Mouse (Mus musculus) heart, embryonic 12.5 days (tissue): Measurements from ENCODE around the gene Gm49450. TPM values are rescaled to one million over a fixed set of nuclear protein-coding genes. Genes with fewer than 3 reads are reported as not detected.
"Not testable (repeated sequence)": the region's sequence is repeated elsewhere in the genome, so short reads cannot be mapped to it uniquely, and the experiment has no call there.

ENCODE experiments used
- ATAC-seq: fragments of 200-750 bp; cut with Nextera tagmentation; 2 replicates; pipeline ENCODE4 v1.8.0; 2017; ENCODE audit warnings: moderate TSS enrichment, moderate library complexity; ENCODE audit not compliant: insufficient number of reproducible peaks, low FRiP score
- H3K27ac ChIP-seq: fragments of 300-500 bp; sonication (generic); 2 replicates; pipeline ENCODE4 v1.5.1; 2016; ENCODE audit warnings: mild to moderate bottlenecking, moderate library complexity; ENCODE audit not compliant: poor library complexity, severe bottlenecking
- H3K27me3 ChIP-seq: fragments of 300-500 bp; sonication (generic); replicated peaks from 2 replicates; pipeline ENCODE4 v1.6.1; 2016; ENCODE audit warnings: mild to moderate bottlenecking, moderate library complexity
- H3K36me3 ChIP-seq: fragments of 300-500 bp; sonication (generic); 2 replicates; pipeline ENCODE4 v1.6.1; 2016; ENCODE audit warnings: mild to moderate bottlenecking, moderate library complexity
- H3K4me1 ChIP-seq: fragments of 300-500 bp; sonication (generic); replicated peaks from 2 replicates; pipeline ENCODE4 v1.6.1; 2016; ENCODE audit warnings: mild to moderate bottlenecking
- H3K4me2 ChIP-seq: fragments of 300-500 bp; sonication (generic); 2 replicates; pipeline ENCODE4 v1.6.1; 2016; ENCODE audit warnings: mild to moderate bottlenecking, moderate library complexity
- H3K4me3 ChIP-seq: fragments of 300-500 bp; sonication (generic); 2 replicates; pipeline ENCODE4 v1.5.1; 2016; ENCODE audit warnings: mild to moderate bottlenecking
- H3K9ac ChIP-seq: fragments of 300-500 bp; sonication (generic); 2 replicates; pipeline ENCODE4 v1.6.1; 2016; ENCODE audit warnings: mild to moderate bottlenecking, moderate library complexity
- H3K9me3 ChIP-seq: fragments of 300-500 bp; sonication (generic); replicated peaks from 2 replicates; pipeline ENCODE4 v1.6.1; 2016; ENCODE audit warnings: mild to moderate bottlenecking, moderate library complexity
- WGBS: fragments of 180-500 bp; shearing (Covaris S2); methylation state at CpG from one replicate; pipeline ENCODE4 v1.1.7; 2016; 5-methylcytosine and 5-hydroxymethylcytosine counted together
- polyA plus RNA-seq: library from polyadenylated mRNA; unstranded; fragments of >200 nt; fragmentation: Nextera tagmentation; extraction: Ambion mirVana; gene quantifications from 2 replicates; pipeline ENCODE4 v1.2.1, GENCODE M21; 2016

Gm49450 gene
- polyA plus RNA-seq, 1 experiment from 2014 or later = not detected

DNA sequence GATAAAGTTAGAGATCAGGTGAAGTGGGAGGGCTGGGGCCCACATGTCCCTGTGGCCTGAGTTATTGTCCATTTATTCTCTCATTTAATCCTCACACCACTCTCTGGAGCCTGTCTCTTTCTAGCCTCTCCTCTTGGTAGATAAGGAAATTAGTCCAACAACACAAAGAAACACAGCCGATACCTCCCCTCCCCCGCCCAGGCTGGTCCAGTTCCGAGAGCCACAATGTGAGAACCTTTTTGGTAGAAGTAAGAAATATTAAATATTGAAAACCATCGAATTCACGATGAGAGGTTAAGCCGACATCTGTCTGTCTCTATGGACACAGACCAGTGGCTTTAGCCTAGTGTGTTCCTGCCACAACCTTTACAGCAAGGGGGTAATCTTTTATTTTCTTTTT is 31.3 kb upstream of the Gm49450 start:
- Histone ChIP-seq H3K27me3 (no peaks in the 10 kb centered on the region), H3K9ac (peak overlapping the region; percentile 82; the same call in 1 of the 2 replicates), H3K36me3 (no peaks in the 10 kb centered on the region), H3K27ac (peak overlapping the region; percentile 98), H3K9me3 (no peaks in the 10 kb centered on the region), H3K4me1 (peaks cover 51% of the 10 kb centered on the region), H3K4me2 (peak overlapping the region; percentile 78), H3K4me3 (no peak overlapping the region)
- no peak for ATAC-seq
- WGBS = 36% methylated on average over 6 of the region's 6 CpGs

DNA sequence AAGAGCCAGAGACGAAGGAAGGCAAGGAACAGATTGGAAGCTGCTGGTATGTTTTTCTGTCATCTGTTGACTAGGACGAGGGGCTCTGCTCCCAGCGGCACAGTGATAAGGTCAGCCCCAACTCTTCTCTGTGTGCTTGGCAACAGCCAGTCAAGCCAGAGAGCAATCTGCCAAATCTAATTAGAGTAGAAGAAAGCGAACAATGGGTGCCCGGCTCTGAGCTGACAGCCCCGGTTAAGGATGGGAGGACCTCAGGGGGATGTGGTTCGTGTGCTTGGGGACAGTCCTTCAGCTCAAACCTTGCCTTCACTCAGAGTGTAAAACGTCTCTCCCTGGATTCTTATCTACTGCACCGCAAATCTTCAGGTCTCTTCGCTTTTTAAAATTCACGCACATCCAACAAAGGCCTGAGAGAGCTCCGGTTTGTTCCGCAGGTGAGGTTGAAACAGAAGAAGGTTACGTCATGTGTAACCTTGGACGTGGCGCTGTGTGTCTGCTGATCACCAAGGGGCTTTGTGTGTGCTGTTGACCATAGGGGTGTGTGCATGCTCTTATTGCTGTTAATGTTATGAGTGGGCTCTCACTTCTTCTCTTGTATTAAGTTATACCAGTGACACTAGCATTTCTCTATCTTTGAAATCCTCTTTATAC is 30.2 kb upstream of the Gm49450 start:
- Histone ChIP-seq H3K36me3 (no peaks in the 10 kb centered on the region), H3K4me1 (peaks cover 44% of the 10 kb centered on the region), H3K27ac (peak overlapping the region; percentile 55), H3K27me3 (no peaks in the 10 kb centered on the region), H3K9ac (peak overlapping the region; percentile 21; the same call in 1 of the 2 replicates), H3K4me2 (peak overlapping the region; percentile 44), H3K4me3 (peak overlapping the region; percentile 9; the same call in 1 of the 2 replicates), H3K9me3 (no peaks in the 10 kb centered on the region)
- WGBS = 31% methylated on average over 16 of the region's 16 CpGs
- no peak for ATAC-seq

DNA sequence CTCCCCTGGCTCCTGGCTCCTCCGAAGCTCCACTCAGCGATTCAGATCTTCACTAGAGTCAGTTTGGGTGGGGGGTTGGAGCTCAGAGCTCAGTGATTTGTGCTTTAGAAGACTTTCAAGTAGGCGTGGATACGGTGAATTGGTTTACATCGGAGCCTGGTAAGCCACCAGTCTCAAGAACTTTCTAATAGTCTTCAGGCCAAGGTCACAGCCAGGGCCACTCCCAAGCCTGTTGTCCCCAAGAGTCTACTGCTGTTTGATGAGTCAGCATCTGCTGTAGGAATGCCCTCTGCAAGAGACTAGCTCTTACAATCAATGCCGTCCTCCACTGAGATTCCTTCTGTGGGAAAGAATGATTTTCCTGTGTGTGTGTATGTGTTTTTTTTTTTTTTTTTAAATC is 28.7 kb upstream of the Gm49450 start:
- H3K36me3 ChIP-seq = no peaks in the 10 kb centered on the region
- no peaks in the 10 kb centered on the region for H3K9me3 ChIP-seq
- no peak overlapping the region for H3K4me2 ChIP-seq
- 73% methylated on average over 6 of the region's 6 CpGs for WGBS
- no peaks in the 10 kb centered on the region for H3K27me3 ChIP-seq
- no peak for ATAC-seq
- peaks cover 44% of the 10 kb centered on the region for H3K4me1 ChIP-seq
- H3K9ac ChIP-seq = no peak overlapping the region
- H3K4me3 ChIP-seq = no peak overlapping the region
- H3K27ac ChIP-seq = no peak overlapping the region

DNA sequence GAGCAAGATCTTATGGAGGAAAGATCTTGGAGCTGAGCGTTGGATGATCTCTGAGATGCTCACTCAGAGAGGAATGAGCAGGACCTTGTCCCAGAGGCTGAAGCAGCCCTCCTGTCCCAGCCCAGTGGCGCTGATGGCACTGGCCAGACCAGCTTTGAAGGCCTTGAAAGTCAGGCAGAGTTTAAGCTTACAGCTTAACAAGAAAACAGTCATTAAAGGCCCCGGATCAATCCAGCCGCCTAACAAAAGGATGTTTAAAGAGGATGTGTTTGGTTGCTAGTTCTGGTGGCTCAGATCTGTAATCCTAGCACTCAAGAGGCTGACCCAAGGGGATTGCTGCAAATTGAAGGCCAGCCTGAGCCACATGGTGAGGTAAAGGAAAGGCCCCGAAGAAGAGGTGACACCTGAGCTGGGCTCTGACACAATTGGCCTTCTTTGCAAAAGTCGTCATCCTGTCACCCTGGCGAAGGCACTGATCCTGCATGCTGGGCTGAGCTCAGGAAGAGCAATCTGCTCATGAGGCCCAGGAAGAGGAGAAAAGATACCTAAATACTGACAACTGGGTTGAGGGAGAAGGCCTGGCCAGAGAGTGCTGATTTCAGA is 26.8 kb upstream of the Gm49450 start:
- H3K9ac ChIP-seq = no peak overlapping the region
- no peaks in the 10 kb centered on the region for H3K9me3 ChIP-seq
- no peak overlapping the region for H3K4me2 ChIP-seq
- peaks cover 39% of the 10 kb centered on the region for H3K4me1 ChIP-seq
- H3K27ac ChIP-seq = no peak overlapping the region
- ATAC-seq = no peak
- 63% methylated on average over 7 of the region's 7 CpGs for WGBS
- no peaks in the 10 kb centered on the region for H3K27me3 ChIP-seq
- no peak overlapping the region for H3K4me3 ChIP-seq
- H3K36me3 ChIP-seq = no peaks in the 10 kb centered on the region

DNA sequence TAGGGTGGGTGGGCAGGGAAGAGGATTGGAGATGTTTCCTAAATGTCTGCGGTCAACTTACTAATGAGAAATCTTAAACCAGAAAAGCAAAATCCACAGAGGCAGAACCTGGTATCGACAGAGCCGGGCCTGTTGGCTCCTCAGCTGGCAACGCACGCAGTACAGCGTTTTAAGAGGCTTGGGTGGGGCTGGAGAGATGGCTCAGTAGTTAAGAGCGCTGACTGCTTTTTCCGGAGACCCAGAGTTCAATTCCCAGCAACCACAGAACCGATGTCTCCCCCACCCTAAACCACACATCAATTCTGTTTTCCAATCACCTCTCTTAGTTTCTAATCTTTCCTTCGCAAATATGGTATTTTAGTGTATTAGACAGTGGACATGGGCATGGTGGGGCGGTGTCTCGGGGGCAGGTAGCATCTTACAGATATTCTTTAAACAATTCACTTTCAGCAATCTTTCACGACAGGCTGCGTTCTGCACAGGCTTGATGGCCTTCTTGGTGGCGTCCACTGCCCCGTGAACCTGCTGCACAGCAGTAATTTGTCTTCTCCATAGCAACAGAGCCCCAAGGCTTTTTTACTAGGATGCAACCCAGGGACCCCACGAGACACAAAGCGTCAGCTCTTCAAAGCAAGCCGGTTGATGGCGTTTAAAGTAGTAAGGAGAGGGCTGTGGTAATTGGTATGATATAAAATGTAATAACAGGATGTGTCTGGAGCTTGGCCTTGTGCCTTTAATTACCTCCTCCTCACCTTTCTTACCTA is 25.2 kb upstream of the Gm49450 start:
- no peak overlapping the region for H3K4me3 ChIP-seq
- H3K36me3 ChIP-seq = no peaks in the 10 kb centered on the region
- H3K9me3 ChIP-seq = no peaks in the 10 kb centered on the region
- H3K4me1 ChIP-seq = peaks cover 32% of the 10 kb centered on the region
- H3K27ac ChIP-seq = no peak overlapping the region; the same call in 1 of the 2 replicates
- no peak overlapping the region for H3K4me2 ChIP-seq
- no peaks in the 10 kb centered on the region for H3K27me3 ChIP-seq
- ATAC-seq = no peak
- no peak overlapping the region for H3K9ac ChIP-seq
- WGBS = 72% methylated on average over 20 of the region's 20 CpGs

DNA sequence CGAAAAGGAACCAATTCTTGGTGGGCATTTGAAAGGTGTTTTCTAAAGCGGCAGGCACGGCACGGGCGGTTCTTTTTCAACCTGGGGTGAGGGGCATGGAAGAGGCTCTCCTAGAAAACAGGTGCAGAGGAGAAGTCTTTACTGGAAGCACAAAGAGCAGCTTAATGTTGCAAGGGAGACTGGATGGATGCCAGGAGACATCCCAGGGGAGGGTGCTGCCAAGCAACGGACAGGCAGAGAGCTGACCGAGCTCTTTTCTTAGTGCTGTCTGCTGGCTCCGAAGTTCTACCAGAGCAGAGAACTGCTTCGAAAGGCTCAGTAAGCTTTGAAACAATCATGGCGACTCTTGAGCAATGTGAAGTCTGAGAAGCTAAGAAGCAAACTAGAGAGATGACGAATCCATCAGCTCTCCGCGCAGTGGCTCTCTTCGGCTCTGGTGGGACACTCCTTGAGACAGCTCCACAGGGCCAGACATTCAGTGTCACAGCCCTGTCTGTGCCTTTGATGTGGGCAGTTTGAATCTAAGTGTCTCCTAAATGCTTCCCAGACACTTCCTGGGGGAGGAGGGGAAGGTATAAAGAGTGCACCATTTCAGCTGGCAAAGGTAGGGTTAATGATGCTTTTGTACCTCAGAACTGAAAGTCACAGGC is 24.5 kb upstream of the Gm49450 start:
- peak overlapping the region; percentile 45; the same call in 1 of the 2 replicates for H3K27ac ChIP-seq
- H3K4me3 ChIP-seq = no peak overlapping the region
- H3K9ac ChIP-seq = no peak overlapping the region
- peak overlapping the region; percentile 17; the same call in 1 of the 2 replicates for H3K4me2 ChIP-seq
- no peak for ATAC-seq
- H3K27me3 ChIP-seq = no peaks in the 10 kb centered on the region
- H3K36me3 ChIP-seq = no peaks in the 10 kb centered on the region
- 63% methylated on average over 14 of the region's 14 CpGs for WGBS
- no peaks in the 10 kb centered on the region for H3K9me3 ChIP-seq
- peaks cover 25% of the 10 kb centered on the region for H3K4me1 ChIP-seq

DNA sequence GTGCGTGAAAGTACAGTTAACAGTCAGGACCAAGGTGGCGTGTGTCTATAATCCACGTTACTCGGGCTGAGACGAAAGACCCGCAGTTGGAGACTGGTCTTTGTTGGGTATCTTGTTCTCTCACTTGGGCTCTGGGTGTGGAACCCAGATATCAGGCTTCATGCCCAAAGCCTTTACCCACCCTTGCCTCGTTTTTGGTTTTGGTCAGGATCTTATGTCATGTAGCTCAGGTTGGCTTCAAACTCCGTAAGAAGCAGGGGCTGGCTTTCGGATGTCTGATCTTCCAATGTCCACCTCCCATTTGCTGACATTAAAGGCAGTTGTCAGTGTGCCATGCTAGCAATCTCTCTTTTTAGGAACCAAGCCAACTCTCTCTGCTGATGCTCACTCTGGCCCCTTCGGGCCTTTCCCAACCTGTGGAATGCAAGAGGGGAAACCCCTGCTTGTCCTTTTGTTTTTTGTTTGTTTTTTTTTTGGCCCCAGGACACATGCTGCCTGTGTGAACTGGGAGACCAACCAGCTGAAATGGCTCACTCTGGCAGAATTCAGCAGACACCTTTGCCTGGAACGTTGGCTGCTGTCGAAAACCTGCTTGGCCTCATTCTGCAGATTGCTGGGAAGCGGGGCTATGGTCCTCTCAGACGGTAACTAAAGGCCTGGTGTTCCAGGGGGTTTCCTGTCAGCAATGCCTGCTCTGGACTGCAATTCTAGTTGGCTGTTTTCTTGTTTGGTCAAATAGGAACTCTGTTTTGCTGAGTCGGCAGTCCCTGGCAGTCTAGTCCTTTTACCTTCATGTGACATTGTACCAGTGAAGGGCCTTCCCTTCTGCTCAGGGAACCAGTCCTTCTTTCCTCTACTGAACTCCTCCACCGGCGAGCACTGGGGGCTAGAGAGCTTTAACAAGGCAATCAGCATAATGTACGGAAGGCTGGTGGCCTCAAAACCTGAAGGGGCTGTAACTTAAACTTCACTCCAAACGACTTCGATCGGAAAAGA is 23.7 kb upstream of the Gm49450 start:
- ATAC-seq = no peak
- Histone ChIP-seq H3K4me1 (peaks cover 23% of the 10 kb centered on the region), H3K9ac (no peak overlapping the region), H3K27me3 (no peaks in the 10 kb centered on the region), H3K36me3 (no peaks in the 10 kb centered on the region), H3K4me2 (0 out of 2 replicates have a peak overlapping the region, but pooled peaks have one; percentile 0), H3K27ac (peak overlapping the region; percentile 45), H3K9me3 (no peaks in the 10 kb centered on the region), H3K4me3 (no peak overlapping the region)
- WGBS = 65% methylated on average over 21 of the region's 21 CpGs

DNA sequence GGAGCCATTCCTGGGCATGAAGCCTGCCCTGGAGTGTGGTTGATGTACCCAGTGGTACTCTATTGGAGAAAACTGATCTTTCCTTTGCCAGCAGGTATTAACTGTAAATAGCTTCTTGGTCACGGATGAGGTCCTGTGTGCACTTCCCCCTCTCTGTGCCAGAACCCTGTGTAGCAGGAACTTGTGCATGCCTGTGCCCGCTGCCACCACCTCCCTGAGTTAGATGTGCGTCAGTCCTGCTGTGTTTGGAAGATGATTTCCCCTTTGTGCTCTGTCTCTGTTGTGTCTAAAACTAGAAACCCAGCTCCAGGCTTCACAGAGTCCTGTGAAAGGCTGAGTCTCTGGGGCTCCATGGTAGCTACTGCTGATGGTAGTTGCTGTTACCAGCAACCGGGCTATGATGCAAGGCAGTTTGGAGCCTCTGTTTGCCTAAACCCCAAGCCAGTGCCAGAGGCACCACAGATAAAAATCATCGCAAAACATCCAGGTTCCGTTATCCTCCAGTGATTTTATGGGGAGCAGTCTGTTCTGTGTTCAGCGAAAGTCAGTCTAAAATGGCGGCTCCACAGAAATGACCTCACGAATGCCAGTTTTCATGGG is 19.8 kb upstream of the Gm49450 start:
- H3K4me1 ChIP-seq = peaks cover 43% of the 10 kb centered on the region

DNA sequence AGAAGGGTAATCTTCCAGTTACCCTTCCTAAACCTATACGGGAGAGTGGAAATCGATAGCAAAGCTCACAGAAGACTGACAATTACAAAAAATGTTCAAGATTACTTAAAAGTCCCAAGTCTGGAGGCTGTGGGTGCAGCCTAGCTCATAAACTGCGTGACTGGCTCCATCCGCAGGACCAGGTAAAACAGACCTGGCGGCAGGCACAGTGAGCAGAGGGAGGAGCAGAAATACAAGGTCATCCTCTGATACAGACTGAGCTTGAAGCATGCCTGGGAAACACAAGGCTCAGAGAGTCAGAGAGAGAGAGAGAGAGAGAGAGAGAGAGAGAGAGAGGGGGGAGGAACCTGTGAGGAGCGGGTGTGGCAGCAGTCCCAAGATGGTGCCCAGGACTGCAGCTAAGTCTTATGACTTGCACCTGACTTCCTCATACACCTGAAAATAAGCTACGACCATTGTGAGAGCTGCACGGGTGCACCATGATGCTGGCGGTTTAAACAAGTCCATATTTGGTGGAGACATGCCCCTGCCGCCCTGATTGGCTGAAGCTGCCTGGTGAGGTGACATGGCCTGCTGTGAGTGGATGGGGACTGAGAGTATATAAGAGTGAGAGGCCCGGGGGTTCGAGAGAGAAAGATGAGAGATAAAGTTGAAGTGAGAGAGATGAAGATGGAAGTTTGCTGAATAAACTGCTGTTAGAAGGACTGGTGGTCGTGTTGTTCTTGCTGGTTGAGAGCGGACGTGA is 18.4 kb upstream of the Gm49450 start:
- not testable (repeated sequence) for H3K4me2 ChIP-seq, H3K9me3 ChIP-seq, ATAC-seq, H3K4me3 ChIP-seq, H3K27me3 ChIP-seq, H3K9ac ChIP-seq, H3K36me3 ChIP-seq, H3K27ac ChIP-seq
- 67% methylated on average over 15 of the region's 15 CpGs for WGBS
- peaks cover 29% of the 10 kb centered on the region for H3K4me1 ChIP-seq

More for the DNA sequence above, 19.8 kb upstream of the Gm49450 start:
- no peaks in the 10 kb centered on the region for H3K36me3 ChIP-seq
- no peak overlapping the region for H3K9ac ChIP-seq
- 88% methylated on average over 9 of the region's 9 CpGs for WGBS
- no peaks in the 10 kb centered on the region for H3K9me3 ChIP-seq
- ATAC-seq = no peak
- no peak overlapping the region for H3K4me2 ChIP-seq
- H3K27ac ChIP-seq = no peak overlapping the region
- H3K27me3 ChIP-seq = no peaks in the 10 kb centered on the region
- H3K4me3 ChIP-seq = no peak overlapping the region
